10 mouse cellular contexts compared by ENCODE assay signal in the genomic region with DNA sequence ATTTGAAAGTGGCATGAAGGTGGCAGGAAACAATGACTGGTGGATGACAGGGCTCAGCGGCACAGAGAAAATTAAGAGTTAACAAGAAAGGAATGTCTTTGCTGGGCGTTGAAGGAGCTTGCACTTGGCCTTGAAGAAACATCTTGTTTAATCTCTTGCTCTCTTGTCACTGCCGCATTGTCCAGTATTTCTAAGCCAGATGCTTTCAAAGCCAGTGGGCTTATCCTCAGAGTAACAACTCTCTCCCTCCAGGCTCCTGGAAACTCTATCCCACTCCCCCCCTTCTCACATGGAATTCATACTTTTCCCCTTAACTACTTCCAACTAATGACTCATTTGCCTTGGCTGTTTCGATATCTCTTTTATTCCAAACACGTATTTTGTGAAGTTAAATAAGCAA.
A peak's percentile ranks its signal among the peaks of the same experiment; 100 is the strongest.
DNase-seq lines count a peak whose midpoint lies in the region; ATAC-seq and TF ChIP-seq lines count a peak whose summit lies in the region.
"Had no signal": no experiment of that assay in that cellular context is flagged by ENCODE, and none has a peak within 500 bp of the region (broad histone marks: within the 10 kb centered on the region; RNA-seq: fewer than 3 reads in every experiment).

No protein-coding gene starts in this region.

- no peak for DNase-seq in hindbrain, embryonic 11.5 days (ENCODE audit: low spot score)
- peak; percentile 66 for DNase-seq in brain, embryonic 14.5 days (ENCODE audit: low read depth)
- DNase-seq in heart, adult 9 months (ENCODE audit: low spot score in 2 of 2) = peak; percentile 57 to 58
- DNase-seq in lung, embryonic 14.5 days = peak; percentile 61
- no peak for DNase-seq in thymus, postnatal 10 days (ENCODE audit: low spot score in 2 of 2)
- DNase-seq in layer of hippocampus, adult 11-12 months (ENCODE audit: low spot score) = no peak
- no peak for DNase-seq in c-Kit-positive CD71-positive TER-119-positive erythroid progenitor cells, embryonic 14.5 days (ENCODE audit: low spot score)

- H3K4me3 ChIP-seq in hindbrain, embryonic 13.5 days = no peak overlapping the region
- no peak overlapping the region for H3K4me3 ChIP-seq in hindbrain, embryonic 11.5 days (ENCODE audit: low read depth, low read length)
- no peak overlapping the region for H3K4me3 ChIP-seq in lung, embryonic 14.5 days (ENCODE audit: low read depth, low read length)

- peaks cover 5% of the 10 kb centered on the region for H3K36me3 ChIP-seq in hindbrain, embryonic 13.5 days
- H3K36me3 ChIP-seq in hindbrain, embryonic 11.5 days (ENCODE audit: control insufficient read depth, insufficient read depth, low read length) = no peaks in the 10 kb centered on the region
- H3K36me3 ChIP-seq in lung, embryonic 14.5 days (ENCODE audit: insufficient read depth) = no peaks in the 10 kb centered on the region

- H3K27me3 ChIP-seq in hindbrain, embryonic 13.5 days = no peaks in the 10 kb centered on the region
- H3K27me3 ChIP-seq in hindbrain, embryonic 11.5 days (ENCODE audit: control insufficient read depth, insufficient read depth, low read length) = no peaks in the 10 kb centered on the region
- H3K27me3 ChIP-seq in lung, embryonic 14.5 days (ENCODE audit: insufficient read depth, low read length) = no peaks in the 10 kb centered on the region

- peaks cover 22% of the 10 kb centered on the region for H3K4me1 ChIP-seq in hindbrain, embryonic 13.5 days (replicated peaks)
- H3K4me1 ChIP-seq in hindbrain, embryonic 11.5 days (replicated peaks; ENCODE audit: control insufficient read depth, insufficient read depth, low read length) = no peaks in the 10 kb centered on the region
- peaks cover 21% of the 10 kb centered on the region for H3K4me1 ChIP-seq in lung, embryonic 14.5 days (ENCODE audit: insufficient read depth)

- ATAC-seq in hindbrain, embryonic 13.5 days (ENCODE audit: low FRiP score) = no peak
- ATAC-seq in hindbrain, embryonic 11.5 days (ENCODE audit: low FRiP score) = no peak
- peak; percentile 25; the same call in 1 of the 2 replicates for ATAC-seq in lung, embryonic 14.5 days (ENCODE audit: insufficient read depth)
- ATAC-seq: CD4-positive, CD25-positive, alpha-beta regulatory T cell, adult 4 months had no signal

- H3K9ac ChIP-seq in hindbrain, embryonic 13.5 days = no peak overlapping the region
- H3K9ac ChIP-seq in hindbrain, embryonic 11.5 days (ENCODE audit: low read depth, low read length) = no peak overlapping the region
- H3K9ac ChIP-seq in lung, embryonic 14.5 days = no peak overlapping the region
- H3K9ac ChIP-seq: liver, embryonic 14.5 days had no signal

- 72% methylated on average over 5 of the region's 5 CpGs for WGBS in hindbrain, embryonic 13.5 days
- 81% methylated on average over 5 of the region's 5 CpGs for WGBS in hindbrain, embryonic 11.5 days
- 17% methylated on average over 5 of the region's 5 CpGs for WGBS in lung, embryonic 14.5 days

- TF ChIP-seq POLR2A in brain, embryonic 14.5 days (IDR thresholded peaks at IDR 0.05; ENCODE audit: borderline replicate concordance, extremely low read depth, insufficient read depth, insufficient read length, poor library complexity, severe bottlenecking) = no peak

- H3K9me3 ChIP-seq in hindbrain, embryonic 13.5 days = no peaks in the 10 kb centered on the region
- no peaks in the 10 kb centered on the region for H3K9me3 ChIP-seq in hindbrain, embryonic 11.5 days (ENCODE audit: control insufficient read depth, low read length)
- no peaks in the 10 kb centered on the region for H3K9me3 ChIP-seq in lung, embryonic 14.5 days (ENCODE audit: low read depth, low read length)

- H3K27ac ChIP-seq in hindbrain, embryonic 13.5 days = 0 out of 2 replicates have a peak overlapping the region, but pooled peaks have one; percentile 8
- no peak overlapping the region for H3K27ac ChIP-seq in hindbrain, embryonic 11.5 days (ENCODE audit: low read depth, low read length)
- H3K27ac ChIP-seq in lung, embryonic 14.5 days (ENCODE audit: low read depth) = peak overlapping the region; percentile 97
- H3K27ac ChIP-seq: liver, embryonic 14.5 days had no signal

- no peak for TF ChIP-seq CTCF in brain, embryonic 14.5 days (IDR thresholded peaks at IDR 0.05; ENCODE audit: borderline replicate concordance, extremely low read depth, insufficient read depth, insufficient read length)
- TF ChIP-seq CTCF in lung, embryonic 14.5 days (IDR thresholded peaks at IDR 0.05; ENCODE audit: low read depth) = no peak

- no peak overlapping the region for H3K4me2 ChIP-seq in hindbrain, embryonic 13.5 days
- no peak overlapping the region for H3K4me2 ChIP-seq in hindbrain, embryonic 11.5 days (replicated peaks; ENCODE audit: low read depth, low read length)
- peak overlapping the region; percentile 60 for H3K4me2 ChIP-seq in lung, embryonic 14.5 days

Comparison
In these comparisons a context has a peak if more than half of its experiments do, and no peak if none do; other contexts are left out.
1. DNase-seq: peak in brain, embryonic 14.5 days (single experiment), heart, adult 9 months (2 of 2) and lung, embryonic 14.5 days (single experiment); none in hindbrain, embryonic 11.5 days (single experiment), thymus, postnatal 10 days (0 of 2), layer of hippocampus, adult 11-12 months (single experiment) and c-Kit-positive CD71-positive TER-119-positive erythroid progenitor cells, embryonic 14.5 days (single experiment).